ENCODE assay signal across 23 mouse cellular contexts in the genomic region with DNA sequence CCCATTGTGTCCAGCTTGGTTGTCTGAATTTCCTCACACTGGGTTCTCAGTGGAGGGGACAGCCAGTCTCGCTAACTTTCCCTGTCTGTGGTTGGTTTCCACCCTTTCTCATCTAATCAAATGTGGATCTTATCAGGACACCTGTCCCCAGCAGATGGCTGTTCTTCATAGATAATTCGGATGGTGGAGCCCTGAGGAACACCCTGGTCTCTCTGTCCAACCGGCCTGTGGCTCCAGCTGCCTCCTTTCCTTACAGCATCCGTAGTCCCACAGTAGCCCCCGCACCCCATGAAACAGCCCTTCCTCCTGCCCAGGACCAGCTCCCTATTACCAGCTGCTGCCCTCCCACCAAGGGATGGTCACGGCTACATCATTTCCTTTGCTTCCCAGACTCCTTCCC. TPM values are rescaled to one million over a fixed set of nuclear protein-coding genes. Genes with fewer than 3 reads are reported as not detected.
DNase-seq lines count a peak whose midpoint lies in the region; ATAC-seq and TF ChIP-seq lines count a peak whose summit lies in the region.
"Had no signal": no experiment of that assay in that cellular context is flagged by ENCODE, and none has a peak within 500 bp of the region (broad histone marks: within the 10 kb centered on the region; RNA-seq: fewer than 3 reads in every experiment).

No protein-coding gene starts in this region.

- no peak for TF ChIP-seq CTCF in stomach, postnatal 0 days (IDR thresholded peaks at IDR 0.05; ENCODE audit: low read depth)
- TF ChIP-seq CTCF in liver, embryonic 14.5 days (IDR thresholded peaks at IDR 0.05; ENCODE audit: low read depth) = no peak

- no peak overlapping the region for H3K27ac ChIP-seq in stomach, embryonic 15.5 days
- H3K27ac ChIP-seq in stomach, postnatal 0 days (replicated peaks) = no peak overlapping the region
- peak overlapping the region; percentile 82 for H3K27ac ChIP-seq in liver, embryonic 14.5 days
- no peak overlapping the region for H3K27ac ChIP-seq in forebrain, embryonic 16.5 days (ENCODE audit: low read length)
- H3K27ac ChIP-seq: forebrain, embryonic 15.5 days; heart, adult 2 months; hindbrain, embryonic 12.5 days; layer of hippocampus, adult 2 months; limb, embryonic 13.5 days; lung, embryonic 15.5 days; midbrain, embryonic 12.5 days; neural tube, embryonic 13.5 days had no signal

- H3K9ac ChIP-seq in stomach, embryonic 15.5 days = no peak overlapping the region
- H3K9ac ChIP-seq in stomach, postnatal 0 days (ENCODE audit: low read length) = no peak overlapping the region
- H3K9ac ChIP-seq in liver, embryonic 14.5 days (replicated peaks) = peak overlapping the region; percentile 61
- H3K9ac ChIP-seq in forebrain, embryonic 16.5 days (replicated peaks; ENCODE audit: low read depth, low read length) = no peak overlapping the region
- H3K9ac ChIP-seq: forebrain, embryonic 15.5 days; hindbrain, embryonic 12.5 days; limb, embryonic 13.5 days; lung, embryonic 15.5 days; midbrain, embryonic 12.5 days; neural tube, embryonic 13.5 days had no signal

- peaks cover 6% of the 10 kb centered on the region; the same call in 1 of the 2 replicates for H3K4me1 ChIP-seq in stomach, embryonic 15.5 days
- H3K4me1 ChIP-seq in stomach, postnatal 0 days (replicated peaks; ENCODE audit: control insufficient read depth, insufficient read depth) = peaks cover 7% of the 10 kb centered on the region
- peaks cover 56 to 77% of the 10 kb centered on the region in 2 experiments for H3K4me1 ChIP-seq in liver, embryonic 14.5 days (replicated peaks; ENCODE audit: control insufficient read depth in 2 of 2, insufficient read depth in 2 of 2, low read length in 1 of 2)
- H3K4me1 ChIP-seq in forebrain, embryonic 16.5 days (replicated peaks; ENCODE audit: control insufficient read depth, insufficient read depth, low read length) = peaks cover 14% of the 10 kb centered on the region

- no peak for DNase-seq in stomach, postnatal 0 days (ENCODE audit: low spot score)
- DNase-seq in liver, embryonic 14.5 days (ENCODE audit: low read depth in 3 of 3, low spot score in 3 of 3) = peak; percentile 65 to 86 (median 68)
- no peak for DNase-seq in thymus, postnatal 10 days (ENCODE audit: low spot score in 2 of 2)
- DNase-seq in thymus, postnatal 0 days (ENCODE audit: low spot score) = no peak
- DNase-seq: adrenal gland, postnatal 25 days; cerebellum, adult 9-10 months; gastrocnemius, postnatal 25 days; heart, adult 2 months; kidney, adult 2 months; kidney, postnatal 14 days; layer of hippocampus, postnatal 36 days; lung, postnatal 4 days had no signal

- ATAC-seq in stomach, embryonic 15.5 days (ENCODE audit: insufficient read depth, low FRiP score, low read depth) = peak; percentile 13; the same call in 1 of the 2 replicates
- ATAC-seq in stomach, postnatal 0 days (ENCODE audit: low FRiP score, low TSS enrichment) = no peak
- ATAC-seq in erythroblast, adult 5-6 weeks (replicated peaks; ENCODE audit: low FRiP score, poor library complexity, severe bottlenecking) = peak; percentile 64
- peak; percentile 73 for ATAC-seq in liver, embryonic 14.5 days (ENCODE audit: insufficient read depth)
- ATAC-seq in forebrain, embryonic 16.5 days = no peak
- ATAC-seq: forebrain, embryonic 15.5 days; inflammation-experienced regulatory T-cells, adult 6 months had no signal

- H3K4me2 ChIP-seq in stomach, embryonic 15.5 days = no peak overlapping the region
- no peak overlapping the region for H3K4me2 ChIP-seq in stomach, postnatal 0 days (replicated peaks; ENCODE audit: low read depth)
- H3K4me2 ChIP-seq in liver, embryonic 14.5 days (ENCODE audit: low read depth) = peak overlapping the region; percentile 61
- H3K4me2 ChIP-seq in forebrain, embryonic 16.5 days (ENCODE audit: low read length) = no peak overlapping the region
- H3K4me2 ChIP-seq: forebrain, embryonic 15.5 days; hindbrain, embryonic 12.5 days; limb, embryonic 13.5 days; lung, embryonic 15.5 days; midbrain, embryonic 12.5 days; neural tube, embryonic 13.5 days had no signal

- no peaks in the 10 kb centered on the region for H3K36me3 ChIP-seq in stomach, embryonic 15.5 days
- no peaks in the 10 kb centered on the region for H3K36me3 ChIP-seq in stomach, postnatal 0 days (ENCODE audit: control insufficient read depth, insufficient read depth, low read length)
- H3K36me3 ChIP-seq in liver, embryonic 14.5 days (replicated peaks; ENCODE audit: control insufficient read depth, insufficient read depth, low read depth) = no peaks in the 10 kb centered on the region
- H3K36me3 ChIP-seq in forebrain, embryonic 16.5 days (ENCODE audit: control insufficient read depth, insufficient read depth) = no peaks in the 10 kb centered on the region
- H3K36me3 ChIP-seq: forebrain, embryonic 15.5 days; hindbrain, embryonic 12.5 days; limb, embryonic 13.5 days; lung, embryonic 15.5 days; midbrain, embryonic 12.5 days; neural tube, embryonic 13.5 days had no signal

- H3K4me3 ChIP-seq in stomach, embryonic 15.5 days (replicated peaks) = no peak overlapping the region
- H3K4me3 ChIP-seq in stomach, postnatal 0 days (ENCODE audit: low read depth, low read length) = no peak overlapping the region
- peak overlapping the region; percentile 15 to 23; a peak in 3 of 4 replicates for H3K4me3 ChIP-seq in liver, embryonic 14.5 days (ENCODE audit: insufficient read depth in 1 of 2, low read depth in 2 of 2, low read length in 2 of 2)
- no peak overlapping the region for H3K4me3 ChIP-seq in forebrain, embryonic 16.5 days (replicated peaks; ENCODE audit: low read length)
- H3K4me3 ChIP-seq: forebrain, embryonic 15.5 days; heart, adult 2 months; hindbrain, embryonic 12.5 days; layer of hippocampus, adult 2 months; limb, embryonic 13.5 days; lung, embryonic 15.5 days; midbrain, embryonic 12.5 days; neural tube, embryonic 13.5 days had no signal

- H3K9me3 ChIP-seq in stomach, embryonic 15.5 days = no peaks in the 10 kb centered on the region
- no peaks in the 10 kb centered on the region for H3K9me3 ChIP-seq in stomach, postnatal 0 days (ENCODE audit: control insufficient read depth, low read length)
- H3K9me3 ChIP-seq in liver, embryonic 14.5 days (ENCODE audit: control insufficient read depth, low read length) = no peaks in the 10 kb centered on the region
- no peaks in the 10 kb centered on the region for H3K9me3 ChIP-seq in forebrain, embryonic 16.5 days (ENCODE audit: control insufficient read depth, low read length)
- H3K9me3 ChIP-seq: forebrain, embryonic 15.5 days; hindbrain, embryonic 12.5 days; limb, embryonic 13.5 days; lung, embryonic 15.5 days; midbrain, embryonic 12.5 days; neural tube, embryonic 13.5 days had no signal

- no peaks in the 10 kb centered on the region for H3K27me3 ChIP-seq in stomach, embryonic 15.5 days (replicated peaks)
- H3K27me3 ChIP-seq in stomach, postnatal 0 days (ENCODE audit: control insufficient read depth, insufficient read depth, low read length) = no peaks in the 10 kb centered on the region
- no peaks in the 10 kb centered on the region for H3K27me3 ChIP-seq in liver, embryonic 14.5 days (ENCODE audit: control insufficient read depth, insufficient read depth, low read length)
- no peaks in the 10 kb centered on the region for H3K27me3 ChIP-seq in forebrain, embryonic 16.5 days (replicated peaks; ENCODE audit: control insufficient read depth, insufficient read depth, low read length)
- H3K27me3 ChIP-seq: forebrain, embryonic 15.5 days; hindbrain, embryonic 12.5 days; limb, embryonic 13.5 days; lung, embryonic 15.5 days; neural tube, embryonic 13.5 days had no signal

- 76% methylated on average over 6 of the region's 6 CpGs for WGBS in stomach, embryonic 15.5 days
- 75% methylated on average over 6 of the region's 6 CpGs for WGBS in stomach, postnatal 0 days
- 16% methylated on average over 6 of the region's 6 CpGs for WGBS in liver, embryonic 14.5 days (ENCODE audit: insufficient replicate concordance)
- whole genome bisulfite sequencing in forebrain, embryonic 16.5 days = 91% methylated on average over 6 of the region's 6 CpGs

- no peak for TF ChIP-seq EP300 in stomach, postnatal 0 days (optimal IDR thresholded peaks at IDR 0.05)
- peak; percentile 98 for TF ChIP-seq EP300 in liver, embryonic 14.5 days (IDR thresholded peaks at IDR 0.05; ENCODE audit: low read depth)

RNA-seq across cellular contexts. Expression of a gene that starts 5.2 kb away (rescaled TPM):
- polyA plus RNA-seq in stomach, embryonic 15.5 days (2015; fragmentation: Nextera tagmentation; extraction: Ambion mirVana) = 11.2 and 12.0 TPM in 2 replicates
- polyA plus RNA-seq in stomach, postnatal 0 days (2015; fragmentation: Nextera tagmentation; extraction: Ambion mirVana) = 9.8 and 11.3 TPM in 2 replicates
- 4.8 and 7.9 TPM in 2 replicates for total RNA-seq in erythroblast, adult 5-6 weeks (2015; ENCODE audit: low replicate concordance)
- total RNA-seq in erythroblast, adult 5-6 weeks (2017; ENCODE audit: low replicate concordance) = 11.8 and 14.8 TPM in 2 replicates
- polyA plus RNA-seq in liver, embryonic 14.5 days (2012; rRNA removed) = 5.4 TPM in 2 replicates
- polyA plus RNA-seq in liver, embryonic 14.5 days (2014; fragmentation: Nextera tagmentation; extraction: Ambion mirVana) = 6.9 and 7.7 TPM in 2 replicates
- 19.1 and 20.1 TPM in 2 replicates for polyA plus RNA-seq in forebrain, embryonic 16.5 days (2015; fragmentation: Nextera tagmentation; extraction: Ambion mirVana)
- polyA plus RNA-seq in thymus, postnatal 0 days (2015; fragmentation: Nextera tagmentation; extraction: Ambion mirVana) = 2.8 and 5.2 TPM in 2 replicates

RNA-seq across cellular contexts. Expression of a gene that starts 35.7 kb away (rescaled TPM):
- polyA plus RNA-seq in stomach, embryonic 15.5 days (2015; fragmentation: Nextera tagmentation; extraction: Ambion mirVana) = 2.4 and 3.0 TPM in 2 replicates
- polyA plus RNA-seq in stomach, postnatal 0 days (2015; fragmentation: Nextera tagmentation; extraction: Ambion mirVana) = 1.4 and 1.9 TPM in 2 replicates
- total RNA-seq in erythroblast, adult 5-6 weeks (2015; ENCODE audit: low replicate concordance) = not detected in 2 replicates
- total RNA-seq in erythroblast, adult 5-6 weeks (2017; ENCODE audit: low replicate concordance) = not detected in 2 replicates
- polyA plus RNA-seq in liver, embryonic 14.5 days (2012; rRNA removed) = 0.74 and 1.2 TPM in 2 replicates
- polyA plus RNA-seq in liver, embryonic 14.5 days (2014; fragmentation: Nextera tagmentation; extraction: Ambion mirVana) = 0.28 and 0.40 TPM in 2 replicates
- 2.1 TPM in 2 replicates for polyA plus RNA-seq in forebrain, embryonic 16.5 days (2015; fragmentation: Nextera tagmentation; extraction: Ambion mirVana)
- 0.89 and 0.95 TPM in 2 replicates for polyA plus RNA-seq in thymus, postnatal 0 days (2015; fragmentation: Nextera tagmentation; extraction: Ambion mirVana)
- polyA plus RNA-seq: inflammation-experienced regulatory T-cells, adult 6 months had no signal

Comparison
In these comparisons a context has a peak if more than half of its experiments do, and no peak if none do; other contexts are left out.
1. ATAC-seq: peak in stomach, embryonic 15.5 days (single experiment), erythroblast, adult 5-6 weeks (single experiment) and liver, embryonic 14.5 days (single experiment); none in stomach, postnatal 0 days (single experiment) and forebrain, embryonic 16.5 days (single experiment).
2. H3K4me3 ChIP-seq: peak in liver, embryonic 14.5 days (2 of 2); none in stomach, embryonic 15.5 days (single experiment), stomach, postnatal 0 days (single experiment) and forebrain, embryonic 16.5 days (single experiment).
3. DNase-seq: peak in liver, embryonic 14.5 days (3 of 3); none in stomach, postnatal 0 days (single experiment), thymus, postnatal 10 days (0 of 2) and thymus, postnatal 0 days (single experiment).